Mouse (Mus musculus): Measurements from ENCODE around the gene Zfp740.

GRCm38 (mm10) chr15:102239851-102240250, 36.8 kb downstream of the Zfp740 start:
- TF ChIP-seq EP300 (IDR thresholded peaks at IDR 0.05; ENCODE audit: low read depth): no peak
- TF ChIP-seq CTCF (IDR thresholded peaks at IDR 0.05; ENCODE audit: low read depth): no peak

All from liver, postnatal 0 days (tissue).